Mouse (Mus musculus): ENCODE data around the gene Plcl2. TPM values are rescaled to one million over a fixed set of nuclear protein-coding genes. Genes with fewer than 3 reads are reported as not detected.

Gene Plcl2
- polyA plus RNA-seq, 1 experiment from 2014 or later: 5.9 TPM

DNA sequence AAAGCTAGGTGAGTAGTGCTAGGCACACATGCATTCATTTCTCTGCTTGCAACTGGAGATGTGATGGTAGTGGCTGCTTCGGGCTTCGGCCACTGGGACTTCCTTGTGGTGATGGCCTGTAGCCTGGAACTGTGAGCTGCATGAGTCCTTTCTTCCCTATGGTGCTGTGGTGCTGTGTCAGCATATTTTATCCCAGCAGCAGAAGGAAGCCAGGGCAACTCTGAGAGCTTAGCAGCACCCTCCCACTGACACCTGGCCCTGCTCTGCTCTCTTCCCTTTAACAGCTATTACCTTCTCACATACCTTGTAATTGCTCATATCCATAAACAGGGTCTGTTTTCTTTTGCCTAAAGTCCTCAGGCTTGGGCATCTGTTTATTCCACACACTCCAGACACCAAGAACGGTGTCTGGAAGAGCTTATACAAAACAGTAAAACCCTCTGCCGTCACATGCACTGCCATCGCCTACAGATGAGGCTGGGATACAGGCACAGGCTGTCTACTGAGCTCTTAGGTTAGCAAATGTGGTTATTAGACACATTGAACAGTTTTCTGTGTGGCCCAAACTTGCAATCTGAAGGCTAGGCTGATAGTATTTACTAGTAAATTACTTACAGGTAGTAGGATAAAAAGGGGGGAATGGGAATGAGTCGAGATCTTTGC, 139.7 kb downstream of the Plcl2 start:
- Histone ChIP-seq H3K27ac (ENCODE audit: low read length) (no peak overlapping the region), H3K27me3 (ENCODE audit: control insufficient read depth, insufficient read depth, low read length) (no peaks in the 10 kb centered on the region), H3K36me3 (ENCODE audit: control insufficient read depth, insufficient read depth, low read length) (no peaks in the 10 kb centered on the region), H3K9me3 (ENCODE audit: control insufficient read depth, low read depth, low read length) (peaks cover 8% of the 10 kb centered on the region; the same call in 1 of the 2 replicates), H3K4me3 (ENCODE audit: low read depth, low read length) (no peak overlapping the region), H3K4me1 (ENCODE audit: control insufficient read depth, insufficient read depth, low read length) (no peaks in the 10 kb centered on the region; the same call in 1 of the 2 replicates), H3K4me2 (replicated peaks; ENCODE audit: low read depth, low read length) (no peak overlapping the region), H3K9ac (replicated peaks; ENCODE audit: low read depth, low read length) (no peak overlapping the region)
- no peak for ATAC-seq (ENCODE audit: insufficient number of reproducible peaks, insufficient read depth, low FRiP score, low read depth)
- 95% methylated on average over 6 of the region's 6 CpGs for WGBS

DNA sequence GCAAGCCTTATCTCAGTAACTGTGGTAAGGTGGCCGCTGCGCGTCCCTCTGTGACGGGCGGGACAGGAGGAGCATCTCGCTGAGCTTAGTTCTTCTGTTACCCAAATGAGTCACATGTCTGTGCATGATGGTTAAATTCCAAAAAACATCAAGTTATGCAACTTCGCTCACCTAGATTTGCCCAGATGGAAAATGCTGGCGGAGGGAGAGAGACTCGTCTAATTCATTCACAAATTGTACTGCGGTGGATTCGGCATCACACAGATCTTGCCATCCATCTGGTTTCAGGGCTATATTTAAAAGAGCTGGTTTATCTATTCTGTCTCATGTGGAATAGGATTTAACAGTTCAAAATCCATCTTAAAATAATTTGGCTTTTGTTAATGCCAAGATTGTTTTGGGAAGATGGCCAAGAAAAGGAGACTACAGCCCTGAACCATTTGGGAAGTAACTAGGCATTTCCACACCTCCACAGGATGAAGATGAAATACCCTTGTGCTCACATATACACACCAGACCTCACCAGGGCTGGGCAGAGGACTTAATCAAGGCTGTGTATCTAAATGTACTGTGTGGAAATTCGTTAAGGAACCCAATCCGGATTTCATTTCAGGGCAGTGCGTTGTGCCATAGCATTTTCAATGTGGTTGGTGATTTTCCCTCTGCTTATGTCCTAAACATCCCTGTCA, 141.5 kb downstream of the Plcl2 start:
- no peaks in the 10 kb centered on the region for H3K4me1 ChIP-seq (ENCODE audit: control insufficient read depth, insufficient read depth, low read length)
- H3K27ac ChIP-seq (ENCODE audit: low read length): no peak overlapping the region
- no peak overlapping the region for H3K4me2 ChIP-seq (replicated peaks; ENCODE audit: low read depth, low read length)
- H3K9me3 ChIP-seq (ENCODE audit: control insufficient read depth, low read depth, low read length): peaks cover 8% of the 10 kb centered on the region; the same call in 1 of the 2 replicates
- H3K36me3 ChIP-seq (ENCODE audit: control insufficient read depth, insufficient read depth, low read length): no peaks in the 10 kb centered on the region
- WGBS: 92% methylated on average over 14 of the region's 14 CpGs
- no peaks in the 10 kb centered on the region for H3K27me3 ChIP-seq (ENCODE audit: control insufficient read depth, insufficient read depth, low read length)
- H3K9ac ChIP-seq (replicated peaks; ENCODE audit: low read depth, low read length): no peak overlapping the region
- no peak for ATAC-seq (ENCODE audit: insufficient number of reproducible peaks, insufficient read depth, low FRiP score, low read depth)
- no peak overlapping the region for H3K4me3 ChIP-seq (ENCODE audit: low read depth, low read length)

DNA sequence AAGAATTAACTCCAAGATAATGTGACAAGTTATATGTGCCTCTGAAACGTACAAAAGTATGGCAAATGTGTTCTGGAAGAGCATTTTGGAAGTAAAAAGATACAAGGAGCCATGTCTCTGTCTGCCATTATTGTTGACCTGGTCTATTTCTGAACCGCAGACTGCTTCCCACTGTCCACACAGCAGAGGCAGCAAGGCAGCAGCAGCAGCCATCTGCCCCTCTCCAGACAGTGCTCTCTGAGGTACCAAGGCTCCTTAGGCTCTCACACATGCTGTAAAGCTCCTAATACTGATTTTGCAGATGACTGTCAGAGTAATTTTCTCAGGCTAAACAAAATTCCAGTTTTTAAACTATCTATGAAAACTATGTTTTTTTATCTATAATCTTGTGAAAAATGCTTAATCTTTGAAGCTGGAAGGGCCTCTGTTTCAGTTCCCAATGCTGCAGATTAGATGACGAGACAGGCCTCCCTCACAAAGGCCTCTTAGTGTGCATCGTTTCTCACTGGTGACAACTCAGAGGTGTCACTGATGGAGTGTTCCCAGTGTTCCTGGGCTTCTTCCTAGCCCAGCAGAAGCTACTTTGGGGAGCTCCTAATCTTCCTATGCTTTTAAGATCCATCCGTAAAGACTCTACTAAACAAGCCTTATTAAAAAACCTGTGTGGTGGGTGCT, 145.7 kb downstream of the Plcl2 start:
- no peaks in the 10 kb centered on the region for H3K9me3 ChIP-seq (ENCODE audit: control insufficient read depth, low read depth, low read length)
- ATAC-seq (ENCODE audit: insufficient number of reproducible peaks, insufficient read depth, low FRiP score, low read depth): no peak
- no peak overlapping the region for H3K27ac ChIP-seq (ENCODE audit: low read length)
- H3K4me1 ChIP-seq (ENCODE audit: control insufficient read depth, insufficient read depth, low read length): no peaks in the 10 kb centered on the region
- no peak overlapping the region for H3K9ac ChIP-seq (replicated peaks; ENCODE audit: low read depth, low read length)
- no peak overlapping the region for H3K4me3 ChIP-seq (ENCODE audit: low read depth, low read length)
- 56% methylated on average over 5 of the region's 5 CpGs for WGBS
- no peak overlapping the region for H3K4me2 ChIP-seq (replicated peaks; ENCODE audit: low read depth, low read length)
- no peaks in the 10 kb centered on the region for H3K36me3 ChIP-seq (ENCODE audit: control insufficient read depth, insufficient read depth, low read length)
- no peaks in the 10 kb centered on the region for H3K27me3 ChIP-seq (ENCODE audit: control insufficient read depth, insufficient read depth, low read length)

DNA sequence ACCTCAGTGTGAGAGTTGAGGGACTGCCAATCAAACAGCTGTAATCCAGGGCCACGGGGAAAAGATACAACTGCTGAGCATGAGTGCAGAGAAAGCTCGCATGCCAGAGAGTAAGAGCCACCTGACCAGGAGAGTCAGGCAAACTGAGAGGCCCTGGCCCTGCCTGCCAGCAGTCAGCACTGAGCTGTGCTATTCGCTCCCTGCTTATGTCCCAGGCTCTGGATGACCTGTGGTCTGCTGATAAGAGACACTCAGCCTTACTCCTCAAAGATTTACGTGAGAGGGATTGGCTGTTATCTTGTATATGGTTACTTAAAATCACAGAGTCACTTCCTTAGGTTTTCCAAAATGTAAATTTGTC, 146.2 kb downstream of the Plcl2 start:
- Histone ChIP-seq H3K4me1 (ENCODE audit: control insufficient read depth, insufficient read depth, low read length) (no peaks in the 10 kb centered on the region), H3K27ac (ENCODE audit: low read length) (no peak overlapping the region), H3K4me2 (replicated peaks; ENCODE audit: low read depth, low read length) (no peak overlapping the region), H3K9me3 (ENCODE audit: control insufficient read depth, low read depth, low read length) (no peaks in the 10 kb centered on the region), H3K27me3 (ENCODE audit: control insufficient read depth, insufficient read depth, low read length) (no peaks in the 10 kb centered on the region), H3K9ac (replicated peaks; ENCODE audit: low read depth, low read length) (no peak overlapping the region), H3K36me3 (ENCODE audit: control insufficient read depth, insufficient read depth, low read length) (no peaks in the 10 kb centered on the region), H3K4me3 (ENCODE audit: low read depth, low read length) (no peak overlapping the region)
- WGBS: 42% methylated on average over 4 of the region's 4 CpGs
- no peak for ATAC-seq (ENCODE audit: insufficient number of reproducible peaks, insufficient read depth, low FRiP score, low read depth)

DNA sequence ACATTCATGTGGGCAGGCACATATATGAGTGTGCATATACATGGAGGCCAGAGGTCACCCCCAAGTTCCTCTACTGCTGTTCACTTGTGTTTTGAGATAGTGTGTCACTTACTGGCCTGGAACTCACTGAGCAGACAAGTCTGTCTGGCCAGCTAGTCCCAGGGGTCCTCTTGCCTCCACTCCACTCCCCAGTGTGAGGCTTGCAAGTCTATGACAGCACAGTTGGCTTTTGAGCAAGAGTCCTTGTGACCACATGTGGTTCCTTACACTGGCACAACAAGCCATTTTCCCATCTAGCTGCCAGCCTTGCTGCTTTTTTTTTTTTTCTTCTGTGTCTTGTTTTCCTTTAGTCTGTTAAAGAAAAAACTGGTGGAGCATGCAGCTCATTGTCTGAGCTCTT, 148.1 kb downstream of the Plcl2 start:
- H3K27me3 ChIP-seq (ENCODE audit: control insufficient read depth, insufficient read depth, low read length): no peaks in the 10 kb centered on the region
- H3K9ac ChIP-seq (replicated peaks; ENCODE audit: low read depth, low read length): no peak overlapping the region
- no peak overlapping the region for H3K4me3 ChIP-seq (ENCODE audit: low read depth, low read length)
- no peak overlapping the region for H3K4me2 ChIP-seq (replicated peaks; ENCODE audit: low read depth, low read length)
- no peaks in the 10 kb centered on the region for H3K36me3 ChIP-seq (ENCODE audit: control insufficient read depth, insufficient read depth, low read length)
- ATAC-seq (ENCODE audit: insufficient number of reproducible peaks, insufficient read depth, low FRiP score, low read depth): no peak
- no peaks in the 10 kb centered on the region for H3K4me1 ChIP-seq (ENCODE audit: control insufficient read depth, insufficient read depth, low read length)
- H3K9me3 ChIP-seq (ENCODE audit: control insufficient read depth, low read depth, low read length): no peaks in the 10 kb centered on the region
- no peak overlapping the region for H3K27ac ChIP-seq (ENCODE audit: low read length)

GRCm38 (mm10) chr17:50658901-50659300, 149.7 kb downstream of the Plcl2 start:
- no peaks in the 10 kb centered on the region for H3K4me1 ChIP-seq (ENCODE audit: control insufficient read depth, insufficient read depth, low read length)
- H3K4me2 ChIP-seq (replicated peaks; ENCODE audit: low read depth, low read length): no peak overlapping the region
- H3K9ac ChIP-seq (replicated peaks; ENCODE audit: low read depth, low read length): no peak overlapping the region
- H3K4me3 ChIP-seq (ENCODE audit: low read depth, low read length): no peak overlapping the region
- ATAC-seq (ENCODE audit: insufficient number of reproducible peaks, insufficient read depth, low FRiP score, low read depth): no peak
- H3K36me3 ChIP-seq (ENCODE audit: control insufficient read depth, insufficient read depth, low read length): no peaks in the 10 kb centered on the region
- no peaks in the 10 kb centered on the region for H3K27me3 ChIP-seq (ENCODE audit: control insufficient read depth, insufficient read depth, low read length)
- no peaks in the 10 kb centered on the region for H3K9me3 ChIP-seq (ENCODE audit: control insufficient read depth, low read depth, low read length)
- WGBS: 93% methylated on average over 8 of the region's 8 CpGs
- no peak overlapping the region for H3K27ac ChIP-seq (ENCODE audit: low read length)

- no peak overlapping the region for H3K4me3 ChIP-seq (ENCODE audit: low read depth, low read length)
- ATAC-seq (ENCODE audit: insufficient number of reproducible peaks, insufficient read depth, low FRiP score, low read depth): no peak
- H3K27ac ChIP-seq (ENCODE audit: low read length): no peak overlapping the region
- no peaks in the 10 kb centered on the region for H3K4me1 ChIP-seq (ENCODE audit: control insufficient read depth, insufficient read depth, low read length)
- H3K9ac ChIP-seq (replicated peaks; ENCODE audit: low read depth, low read length): no peak overlapping the region
- no peak overlapping the region for H3K4me2 ChIP-seq (replicated peaks; ENCODE audit: low read depth, low read length)
- no peaks in the 10 kb centered on the region for H3K36me3 ChIP-seq (ENCODE audit: control insufficient read depth, insufficient read depth, low read length)
- H3K27me3 ChIP-seq (ENCODE audit: control insufficient read depth, insufficient read depth, low read length): no peaks in the 10 kb centered on the region
- WGBS: 91% methylated on average over 9 of the region's 9 CpGs
- peaks cover 5% of the 10 kb centered on the region; the same call in 1 of the 2 replicates for H3K9me3 ChIP-seq (ENCODE audit: control insufficient read depth, low read depth, low read length)
Observed at GRCm38 (mm10) chr17:50667596-50667995, 158.4 kb downstream of the Plcl2 start.

- Histone ChIP-seq H3K4me1 (ENCODE audit: control insufficient read depth, insufficient read depth, low read length) (no peaks in the 10 kb centered on the region), H3K36me3 (ENCODE audit: control insufficient read depth, insufficient read depth, low read length) (no peaks in the 10 kb centered on the region), H3K27me3 (ENCODE audit: control insufficient read depth, insufficient read depth, low read length) (no peaks in the 10 kb centered on the region), H3K9me3 (ENCODE audit: control insufficient read depth, low read depth, low read length) (peaks cover 5% of the 10 kb centered on the region; the same call in 1 of the 2 replicates), H3K4me2 (replicated peaks; ENCODE audit: low read depth, low read length) (no peak overlapping the region), H3K9ac (replicated peaks; ENCODE audit: low read depth, low read length) (no peak overlapping the region), H3K4me3 (ENCODE audit: low read depth, low read length) (no peak overlapping the region), H3K27ac (ENCODE audit: low read length) (no peak overlapping the region)
- no peak for ATAC-seq (ENCODE audit: insufficient number of reproducible peaks, insufficient read depth, low FRiP score, low read depth)
- 85% methylated on average over 4 of the region's 4 CpGs for WGBS
Observed at GRCm38 (mm10) chr17:50668681-50669208, 159.5 kb downstream of the Plcl2 start.

Measured in stomach, embryonic 14.5 days (tissue).